Mouse (Mus musculus): ENCODE measurements around the gene Stx11. TPM values are rescaled to one million over a fixed set of nuclear protein-coding genes. Genes with fewer than 3 reads are reported as not detected.

Stx11 gene
- polyA plus RNA-seq, 1 experiment from 2014 or later: 12.6 TPM

DNA sequence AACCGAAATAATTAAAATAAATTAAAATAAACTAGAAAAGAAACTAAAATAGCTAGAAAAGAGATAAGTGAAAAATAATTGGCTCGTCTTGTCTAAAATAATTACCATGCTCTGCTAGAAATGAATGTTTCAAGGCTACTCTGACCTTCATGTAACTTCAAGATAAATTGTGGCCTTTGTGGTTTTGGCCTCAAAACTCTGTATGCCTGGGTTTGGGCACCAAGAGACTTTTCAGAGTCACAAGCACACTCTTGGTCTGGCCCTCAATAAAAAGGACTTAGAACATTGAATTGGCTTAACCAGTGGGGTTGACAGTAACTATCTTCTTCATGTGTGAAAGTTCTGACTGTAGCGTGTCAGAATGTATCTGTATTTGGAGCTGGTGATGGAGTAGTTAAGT, 16.5 kb downstream of the Stx11 start:
- H3K4me2 ChIP-seq: no peak overlapping the region
- H3K9me3 ChIP-seq (ENCODE audit: control insufficient read depth, low read length): no peaks in the 10 kb centered on the region
- H3K9ac ChIP-seq (ENCODE audit: low read depth, low read length): no peak overlapping the region
- H3K36me3 ChIP-seq (ENCODE audit: control insufficient read depth, insufficient read depth, low read length): no peaks in the 10 kb centered on the region
- 76% methylated on average over 3 of the region's 3 CpGs for WGBS
- H3K4me1 ChIP-seq (replicated peaks; ENCODE audit: control insufficient read depth, insufficient read depth, low read length): no peaks in the 10 kb centered on the region; the same call in 1 of the 2 replicates
- DNase-seq (ENCODE audit: low spot score) (no peak), ATAC-seq (replicated peaks; ENCODE audit: low FRiP score) (no peak)
- no peak overlapping the region for H3K27ac ChIP-seq (ENCODE audit: low read depth, low read length)
- H3K27me3 ChIP-seq (replicated peaks; ENCODE audit: control insufficient read depth, insufficient read depth, low read length): peaks cover 1% of the 10 kb centered on the region; the same call in 1 of the 2 replicates
- no peak overlapping the region for H3K4me3 ChIP-seq (ENCODE audit: low read depth, low read length)

DNA sequence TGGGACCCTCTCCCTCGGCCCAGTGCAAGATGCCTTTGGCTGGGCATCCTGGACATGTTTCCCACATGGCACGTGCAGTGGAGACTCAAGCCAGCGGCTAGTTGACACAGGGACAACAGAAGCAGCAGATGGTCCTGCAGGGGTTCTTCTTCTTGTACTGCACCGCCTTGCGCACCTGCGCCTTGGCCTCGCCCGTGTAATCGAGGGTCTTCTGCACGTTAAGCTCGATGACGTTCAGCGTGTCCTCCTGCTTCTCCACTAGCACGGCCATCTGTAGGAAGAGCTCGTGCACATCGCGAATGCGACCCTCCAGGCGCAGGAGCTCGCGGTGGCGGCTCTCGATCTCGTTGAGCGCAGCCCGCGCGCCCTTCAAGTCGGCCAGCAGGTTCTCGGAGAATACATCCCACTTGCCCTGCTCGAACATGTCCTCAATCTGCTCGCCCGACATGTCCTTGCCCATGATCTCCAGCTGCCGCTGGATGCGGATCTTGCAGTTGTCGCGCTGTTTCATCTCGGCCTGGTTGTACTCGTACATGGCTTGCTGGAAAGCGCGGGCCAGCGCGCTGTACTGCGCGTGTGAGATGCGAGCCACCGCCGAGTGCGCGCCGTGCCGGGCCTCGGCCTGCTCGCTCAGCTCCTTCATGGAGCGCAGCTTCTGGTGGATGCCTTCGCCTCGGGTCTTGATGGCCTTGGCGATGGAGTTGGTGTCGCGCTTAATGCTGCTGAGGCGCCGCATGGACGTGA, 22.9 kb downstream of the Stx11 start:
- H3K9me3 ChIP-seq (ENCODE audit: control insufficient read depth, low read length): no peaks in the 10 kb centered on the region
- H3K9ac ChIP-seq (ENCODE audit: low read depth, low read length): no peak overlapping the region
- H3K27ac ChIP-seq (ENCODE audit: low read depth, low read length): no peak overlapping the region
- DNase-seq (ENCODE audit: low spot score) (peak; percentile 58), ATAC-seq (replicated peaks; ENCODE audit: low FRiP score) (0 out of 2 replicates have a peak, but pooled peaks have one; percentile 56)
- no peaks in the 10 kb centered on the region for H3K4me1 ChIP-seq (replicated peaks; ENCODE audit: control insufficient read depth, insufficient read depth, low read length)
- H3K27me3 ChIP-seq (replicated peaks; ENCODE audit: control insufficient read depth, insufficient read depth, low read length): peaks cover 24% of the 10 kb centered on the region
- WGBS: 13% methylated on average over 63 of the region's 63 CpGs
- no peaks in the 10 kb centered on the region for H3K36me3 ChIP-seq (ENCODE audit: control insufficient read depth, insufficient read depth, low read length)
- peak overlapping the region; percentile 30 for H3K4me3 ChIP-seq (ENCODE audit: low read depth, low read length)
- H3K4me2 ChIP-seq: peak overlapping the region; percentile 56

DNA sequence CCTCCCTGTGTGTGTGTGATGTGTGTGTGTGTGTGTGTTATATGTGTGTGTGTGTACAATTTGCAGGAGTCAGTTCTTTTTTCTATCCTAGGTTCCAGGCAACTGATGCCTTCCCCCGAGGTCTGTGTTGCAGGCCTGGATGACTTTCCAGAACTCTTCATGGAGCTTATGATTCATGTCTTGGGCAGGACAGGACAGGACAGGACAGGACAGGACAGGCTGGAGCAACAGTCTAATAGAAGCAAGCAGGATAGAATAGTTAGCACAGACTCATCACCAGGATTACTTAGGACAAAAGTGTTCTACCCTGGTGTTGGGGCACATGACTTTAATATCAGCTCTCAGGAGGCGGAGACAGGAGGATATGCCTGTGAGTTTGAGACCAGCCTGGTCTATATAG, 25.3 kb downstream of the Stx11 start:
- Histone ChIP-seq H3K27ac (ENCODE audit: low read depth, low read length) (no peak overlapping the region), H3K27me3 (replicated peaks; ENCODE audit: control insufficient read depth, insufficient read depth, low read length) (peaks cover 24% of the 10 kb centered on the region), H3K4me3 (ENCODE audit: low read depth, low read length) (no peak overlapping the region), H3K9me3 (ENCODE audit: control insufficient read depth, low read length) (no peaks in the 10 kb centered on the region), H3K9ac (ENCODE audit: low read depth, low read length) (no peak overlapping the region), H3K4me1 (replicated peaks; ENCODE audit: control insufficient read depth, insufficient read depth, low read length) (no peaks in the 10 kb centered on the region), H3K36me3 (ENCODE audit: control insufficient read depth, insufficient read depth, low read length) (no peaks in the 10 kb centered on the region), H3K4me2 (no peak overlapping the region)
- 84% methylated on average over 2 of the region's 2 CpGs for WGBS
- DNase-seq (ENCODE audit: low spot score): no peak
- no peak for ATAC-seq (replicated peaks; ENCODE audit: low FRiP score)

DNA sequence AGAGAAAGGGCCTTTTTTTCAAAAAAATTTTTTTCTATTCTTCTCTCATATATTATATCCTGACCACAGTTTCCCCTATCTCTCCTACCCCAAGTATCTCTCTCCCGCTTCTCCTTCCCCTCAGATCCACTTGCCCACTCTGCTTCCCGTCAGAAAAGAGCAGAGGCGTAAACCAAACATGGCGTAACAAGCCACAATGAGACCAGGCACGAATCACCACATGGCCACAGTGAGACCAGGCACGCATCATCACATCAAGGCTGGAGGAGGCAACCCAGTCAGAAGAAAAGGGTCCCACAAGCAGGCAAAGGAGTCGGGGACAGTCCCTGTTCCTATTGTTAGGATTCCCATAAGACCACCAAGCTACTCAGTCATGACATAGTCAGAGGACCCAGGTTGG, 28.0 kb downstream of the Stx11 start:
- no peak for ATAC-seq (replicated peaks; ENCODE audit: low FRiP score)
- Histone ChIP-seq H3K4me1 (replicated peaks; ENCODE audit: control insufficient read depth, insufficient read depth, low read length) (no peaks in the 10 kb centered on the region), H3K4me2 (no peak overlapping the region), H3K4me3 (ENCODE audit: low read depth, low read length) (no peak overlapping the region), H3K36me3 (ENCODE audit: control insufficient read depth, insufficient read depth, low read length) (no peaks in the 10 kb centered on the region), H3K9me3 (ENCODE audit: control insufficient read depth, low read length) (no peaks in the 10 kb centered on the region), H3K27ac (ENCODE audit: low read depth, low read length) (no peak overlapping the region), H3K27me3 (replicated peaks; ENCODE audit: control insufficient read depth, insufficient read depth, low read length) (peaks cover 8% of the 10 kb centered on the region), H3K9ac (ENCODE audit: low read depth, low read length) (no peak overlapping the region)
- no peak for DNase-seq (ENCODE audit: low spot score)
- WGBS: 76% methylated on average over 7 of the region's 7 CpGs

DNA sequence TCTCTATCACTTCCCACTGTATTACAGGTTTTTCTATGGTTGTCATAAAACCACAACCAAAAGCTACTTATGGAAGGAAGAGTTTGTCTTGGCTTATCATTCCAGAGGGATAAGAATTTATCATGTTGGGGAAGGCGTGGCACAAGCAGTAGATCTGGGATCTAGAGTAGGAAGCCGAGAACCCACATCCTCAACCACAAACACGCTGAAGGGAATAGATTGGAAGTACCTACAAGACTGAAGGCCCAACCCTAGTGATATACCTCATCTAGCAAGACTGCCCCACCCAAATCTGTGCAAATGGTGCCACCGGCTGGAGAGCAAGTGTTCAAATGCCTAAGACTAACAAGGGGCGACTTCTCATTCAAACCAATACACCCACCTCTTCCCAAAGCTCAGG, 28.5 kb downstream of the Stx11 start:
- Histone ChIP-seq H3K4me1 (replicated peaks; ENCODE audit: control insufficient read depth, insufficient read depth, low read length) (no peaks in the 10 kb centered on the region), H3K27me3 (replicated peaks; ENCODE audit: control insufficient read depth, insufficient read depth, low read length) (peaks cover 3% of the 10 kb centered on the region), H3K9me3 (ENCODE audit: control insufficient read depth, low read length) (no peaks in the 10 kb centered on the region), H3K27ac (ENCODE audit: low read depth, low read length) (no peak overlapping the region), H3K9ac (ENCODE audit: low read depth, low read length) (no peak overlapping the region), H3K4me3 (ENCODE audit: low read depth, low read length) (no peak overlapping the region), H3K36me3 (ENCODE audit: control insufficient read depth, insufficient read depth, low read length) (no peaks in the 10 kb centered on the region), H3K4me2 (no peak overlapping the region)
- no peak for ATAC-seq (replicated peaks; ENCODE audit: low FRiP score)
- 67% methylated on average over 5 of the region's 5 CpGs for WGBS
- no peak for DNase-seq (ENCODE audit: low spot score)

DNA sequence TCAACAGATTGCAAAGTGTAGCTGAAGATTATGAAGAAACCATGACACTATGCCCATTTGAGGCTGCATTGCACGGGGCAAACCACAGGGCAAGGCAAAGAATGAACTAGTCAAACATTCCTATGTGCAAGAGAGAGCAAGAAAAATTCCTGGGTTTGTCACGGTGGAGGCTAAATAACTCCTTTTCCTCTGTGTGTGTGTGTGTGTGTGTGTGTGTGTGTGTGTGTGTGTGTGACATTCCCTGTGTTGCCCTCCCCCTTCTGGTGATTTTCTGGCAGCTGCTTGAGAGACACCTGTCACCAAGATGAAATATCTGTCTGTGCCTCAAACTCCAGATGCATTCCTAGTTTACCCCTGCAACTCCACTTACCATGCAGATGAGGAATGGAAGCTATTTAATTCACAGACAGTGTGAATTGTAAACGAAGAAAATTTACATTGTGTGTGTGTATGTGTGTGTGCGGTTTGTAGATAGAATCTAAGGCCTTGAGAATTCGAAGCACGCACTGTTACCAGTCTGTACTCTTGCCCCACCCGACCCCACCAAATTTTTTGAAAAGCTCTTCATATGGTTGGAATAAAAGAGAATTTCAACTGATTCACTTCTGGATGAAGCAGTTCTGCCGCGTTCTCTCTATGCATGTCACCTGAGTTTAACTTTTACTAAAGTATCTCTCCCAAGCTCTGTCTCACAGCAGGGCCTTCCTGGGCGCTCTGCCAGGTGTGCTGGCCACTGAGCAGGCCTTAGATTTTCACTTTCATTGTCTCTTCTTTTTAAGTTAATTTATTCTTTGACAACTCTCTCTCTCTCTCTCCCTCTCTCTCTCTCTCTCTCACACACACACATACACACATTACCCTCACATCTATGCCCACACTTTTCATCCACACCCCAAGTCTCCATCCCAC, 32.4 kb downstream of the Stx11 start:
- no peak overlapping the region for H3K27ac ChIP-seq (ENCODE audit: low read depth, low read length)
- no peaks in the 10 kb centered on the region for H3K36me3 ChIP-seq (ENCODE audit: control insufficient read depth, insufficient read depth, low read length)
- DNase-seq (ENCODE audit: low spot score) (no peak), ATAC-seq (replicated peaks; ENCODE audit: low FRiP score) (no peak)
- 66% methylated on average over 10 of the region's 10 CpGs for WGBS
- no peak overlapping the region for H3K9ac ChIP-seq (ENCODE audit: low read depth, low read length)
- H3K27me3 ChIP-seq (replicated peaks; ENCODE audit: control insufficient read depth, insufficient read depth, low read length): no peaks in the 10 kb centered on the region
- no peaks in the 10 kb centered on the region for H3K9me3 ChIP-seq (ENCODE audit: control insufficient read depth, low read length)
- H3K4me1 ChIP-seq (replicated peaks; ENCODE audit: control insufficient read depth, insufficient read depth, low read length): no peaks in the 10 kb centered on the region; the same call in 1 of the 2 replicates
- H3K4me3 ChIP-seq (ENCODE audit: low read depth, low read length): no peak overlapping the region
- H3K4me2 ChIP-seq: no peak overlapping the region

DNA sequence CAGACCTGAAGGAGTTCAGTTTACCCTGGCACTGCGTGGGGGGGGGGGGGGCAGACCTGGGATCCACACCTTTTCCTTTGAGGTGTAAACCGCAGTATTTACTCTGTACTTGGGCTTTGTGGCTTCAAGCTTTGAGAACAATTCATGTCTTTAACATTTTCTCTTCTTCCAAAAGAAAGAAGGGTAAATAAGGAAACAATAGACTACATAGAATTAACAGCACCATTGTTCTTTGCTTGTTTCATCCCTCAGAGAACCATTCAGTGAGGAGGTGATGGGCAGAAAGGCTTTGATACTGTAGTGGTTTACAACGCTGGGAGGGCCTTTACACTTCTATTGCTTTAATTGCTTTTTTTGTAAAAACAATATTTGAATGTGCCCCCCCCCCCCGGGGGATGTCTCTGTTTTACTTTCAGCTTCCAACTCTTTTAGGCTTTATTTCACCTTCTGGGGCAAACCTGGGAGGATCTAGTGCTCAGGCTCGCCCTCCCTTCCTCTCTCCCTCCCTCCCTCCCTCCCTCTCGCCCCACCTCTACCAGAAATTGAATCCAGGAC, 33.7 kb downstream of the Stx11 start:
- 46% methylated on average over 6 of the region's 6 CpGs for WGBS
- no peak for ATAC-seq (replicated peaks; ENCODE audit: low FRiP score)

DNA sequence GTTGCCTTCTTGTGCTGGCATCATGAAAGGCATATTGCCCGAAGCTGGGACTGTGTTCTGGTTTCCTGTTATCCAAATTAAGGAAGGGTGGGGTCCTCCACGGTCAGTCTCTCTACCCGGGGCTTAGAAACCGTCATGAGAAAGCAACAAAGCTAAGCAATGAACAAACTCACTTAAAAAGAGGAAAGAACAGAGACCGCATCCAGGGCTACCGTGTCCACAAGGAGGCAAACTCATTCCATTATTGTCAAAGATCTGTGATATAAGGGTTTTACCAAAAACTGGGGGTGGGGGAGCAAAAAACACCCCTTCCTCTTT, 34.3 kb downstream of the Stx11 start:
- Histone ChIP-seq H3K9ac (ENCODE audit: low read depth, low read length) (no peak overlapping the region), H3K36me3 (ENCODE audit: control insufficient read depth, insufficient read depth, low read length) (no peaks in the 10 kb centered on the region), H3K4me1 (replicated peaks; ENCODE audit: control insufficient read depth, insufficient read depth, low read length) (no peaks in the 10 kb centered on the region; the same call in 1 of the 2 replicates), H3K4me2 (no peak overlapping the region), H3K4me3 (ENCODE audit: low read depth, low read length) (no peak overlapping the region), H3K9me3 (ENCODE audit: control insufficient read depth, low read length) (no peaks in the 10 kb centered on the region), H3K27me3 (replicated peaks; ENCODE audit: control insufficient read depth, insufficient read depth, low read length) (no peaks in the 10 kb centered on the region), H3K27ac (ENCODE audit: low read depth, low read length) (no peak overlapping the region; the same call in 1 of the 2 replicates)
- no peak for DNase-seq (ENCODE audit: low spot score)
- 37% methylated on average over 6 of the region's 6 CpGs for WGBS
- ATAC-seq (replicated peaks; ENCODE audit: low FRiP score): no peak

More for the DNA sequence above, 33.7 kb downstream of the Stx11 start:
- Histone ChIP-seq H3K4me3 (ENCODE audit: low read depth, low read length) (no peak overlapping the region), H3K9ac (ENCODE audit: low read depth, low read length) (no peak overlapping the region), H3K9me3 (ENCODE audit: control insufficient read depth, low read length) (no peaks in the 10 kb centered on the region), H3K27ac (ENCODE audit: low read depth, low read length) (no peak overlapping the region), H3K27me3 (replicated peaks; ENCODE audit: control insufficient read depth, insufficient read depth, low read length) (no peaks in the 10 kb centered on the region), H3K4me1 (replicated peaks; ENCODE audit: control insufficient read depth, insufficient read depth, low read length) (no peaks in the 10 kb centered on the region; the same call in 1 of the 2 replicates), H3K4me2 (no peak overlapping the region), H3K36me3 (ENCODE audit: control insufficient read depth, insufficient read depth, low read length) (no peaks in the 10 kb centered on the region)
- DNase-seq (ENCODE audit: low spot score): no peak

Measured in liver, embryonic 11.5 days (tissue).